In genomic region chr10:32889652-32890506, GRCm38 (mm10) we compare ENCODE assay signal across 8 mouse cellular contexts. TPM values are rescaled to one million over a fixed set of nuclear protein-coding genes. Genes with fewer than 3 reads are reported as not detected.
DNase-seq lines count a peak whose midpoint lies in the region; ATAC-seq lines count a peak whose summit lies in the region.

Nkain2 (minus strand) TSS chr10:32890462.

- H3K4me1 ChIP-seq in embryonic facial prominence, embryonic 12.5 days: peaks cover 4% of the 10 kb centered on the region; the same call in 1 of the 2 replicates
- peaks cover 3% of the 10 kb centered on the region; the same call in 1 of the 2 replicates for H3K4me1 ChIP-seq in kidney, embryonic 16.5 days (ENCODE audit: insufficient read depth, low read length)
- 0 out of 2 replicates have a peak, but pooled peaks cover 2% of the 10 kb centered on the region for H3K4me1 ChIP-seq in limb, embryonic 13.5 days
- H3K4me1 ChIP-seq in neural tube, embryonic 15.5 days: peaks cover 5% of the 10 kb centered on the region; the same call in 1 of the 2 replicates

- H3K9me3 ChIP-seq in embryonic facial prominence, embryonic 12.5 days: no peaks in the 10 kb centered on the region
- no peaks in the 10 kb centered on the region for H3K9me3 ChIP-seq in kidney, embryonic 16.5 days (ENCODE audit: low read length)
- no peaks in the 10 kb centered on the region for H3K9me3 ChIP-seq in limb, embryonic 13.5 days
- no peaks in the 10 kb centered on the region for H3K9me3 ChIP-seq in neural tube, embryonic 15.5 days (replicated peaks)

- H3K9ac ChIP-seq in embryonic facial prominence, embryonic 12.5 days: peak within 1 kb of the TSS; percentile 74
- peak within 1 kb of the TSS; percentile 74 for H3K9ac ChIP-seq in kidney, embryonic 16.5 days (replicated peaks; ENCODE audit: low read length)
- peak within 1 kb of the TSS; percentile 79 for H3K9ac ChIP-seq in limb, embryonic 13.5 days
- peak within 1 kb of the TSS; percentile 91 for H3K9ac ChIP-seq in neural tube, embryonic 15.5 days (replicated peaks)

- H3K4me2 ChIP-seq in embryonic facial prominence, embryonic 12.5 days (replicated peaks): peak within 1 kb of the TSS; percentile 97
- H3K4me2 ChIP-seq in kidney, embryonic 16.5 days (replicated peaks; ENCODE audit: low read depth, low read length): peak within 1 kb of the TSS; percentile 98
- H3K4me2 ChIP-seq in limb, embryonic 13.5 days (replicated peaks): peak within 1 kb of the TSS; percentile 92
- H3K4me2 ChIP-seq in neural tube, embryonic 15.5 days: peak within 1 kb of the TSS; percentile 77

- H3K36me3 ChIP-seq in embryonic facial prominence, embryonic 12.5 days: no peaks in the 10 kb centered on the region
- no peaks in the 10 kb centered on the region for H3K36me3 ChIP-seq in kidney, embryonic 16.5 days (ENCODE audit: insufficient read depth, low read length)
- no peaks in the 10 kb centered on the region for H3K36me3 ChIP-seq in limb, embryonic 13.5 days
- H3K36me3 ChIP-seq in neural tube, embryonic 15.5 days: no peaks in the 10 kb centered on the region

- peak; percentile 5 to 59 for DNase-seq in adrenal gland, adult (ENCODE audit: inconsistent age in 2 of 2, low spot score in 1 of 2)
- no peak for DNase-seq in adrenal gland, adult 8-10 months
- DNase-seq in heart, adult 9 months (ENCODE audit: low spot score in 2 of 2): peak; percentile 13
- peak; percentile 19 to 59 for DNase-seq in urinary bladder, postnatal 4 days (ENCODE audit: low spot score in 2 of 2)

- peak within 1 kb of the TSS; percentile 78 for H3K4me3 ChIP-seq in embryonic facial prominence, embryonic 12.5 days
- H3K4me3 ChIP-seq in kidney, embryonic 16.5 days (ENCODE audit: low read length): peak within 1 kb of the TSS; percentile 74
- peak within 1 kb of the TSS; percentile 72 for H3K4me3 ChIP-seq in limb, embryonic 13.5 days
- H3K4me3 ChIP-seq in neural tube, embryonic 15.5 days (replicated peaks): peak within 1 kb of the TSS; percentile 90

- 0 out of 2 replicates have a peak within 1 kb of the TSS, but pooled peaks have one; percentile 7 for H3K27ac ChIP-seq in embryonic facial prominence, embryonic 12.5 days
- H3K27ac ChIP-seq in kidney, embryonic 16.5 days (ENCODE audit: low read length): no peak within 1 kb of the TSS
- H3K27ac ChIP-seq in limb, embryonic 13.5 days: no peak within 1 kb of the TSS
- peak within 1 kb of the TSS; percentile 90 for H3K27ac ChIP-seq in neural tube, embryonic 15.5 days (replicated peaks)

- H3K27me3 ChIP-seq in embryonic facial prominence, embryonic 12.5 days: peaks cover 15% of the 10 kb centered on the region
- peaks cover 7% of the 10 kb centered on the region; the same call in 1 of the 2 replicates for H3K27me3 ChIP-seq in kidney, embryonic 16.5 days (ENCODE audit: insufficient read depth, low read length)
- H3K27me3 ChIP-seq in limb, embryonic 13.5 days: peaks cover 33% of the 10 kb centered on the region
- no peaks in the 10 kb centered on the region for H3K27me3 ChIP-seq in neural tube, embryonic 15.5 days (replicated peaks)

- peak; percentile 69 for ATAC-seq in embryonic facial prominence, embryonic 12.5 days (ENCODE audit: insufficient number of reproducible peaks, insufficient read depth, low FRiP score, low TSS enrichment)
- peak; percentile 84 for ATAC-seq in kidney, embryonic 16.5 days (ENCODE audit: low FRiP score, low TSS enrichment)
- ATAC-seq in limb, embryonic 13.5 days (ENCODE audit: low FRiP score, low read depth): peak; percentile 70
- peak; percentile 89 for ATAC-seq in neural tube, embryonic 15.5 days (ENCODE audit: low FRiP score)

- under 1% methylated on average over 72 of the region's 81 CpGs for WGBS in embryonic facial prominence, embryonic 12.5 days
- under 1% methylated on average over 74 of the region's 81 CpGs for WGBS in kidney, embryonic 16.5 days
- WGBS in limb, embryonic 13.5 days: under 1% methylated on average over 60 of the region's 81 CpGs
- under 1% methylated on average over 67 of the region's 81 CpGs for WGBS in neural tube, embryonic 15.5 days

RNA-seq across cellular contexts. Expression of gene Nkain2, which starts in this region (rescaled TPM):
- total RNA-seq in adrenal gland, adult 8-10 months (2022): 1 to 10 TPM in 1 of 4 experiments, under 1 TPM in 2, not detected in 1; 0.17 to 3.4 (median 0.27) TPM
- polyA plus RNA-seq in embryonic facial prominence, embryonic 12.5 days (2016; fragmentation: Nextera tagmentation; extraction: Ambion mirVana): 0.46 and 1.7 TPM in 2 replicates
- 0.24 and 0.64 TPM in 2 replicates for polyA plus RNA-seq in kidney, embryonic 16.5 days (2015; fragmentation: Nextera tagmentation; extraction: Ambion mirVana)
- polyA plus RNA-seq in limb, embryonic 13.5 days (2015; fragmentation: Nextera tagmentation; extraction: Ambion mirVana): 0.51 and 1.1 TPM in 2 replicates
- polyA plus RNA-seq in neural tube, embryonic 15.5 days (2015; fragmentation: Nextera tagmentation; extraction: Ambion mirVana): 14.9 and 16.6 TPM in 2 replicates

Comparison
In these comparisons a context has a peak if more than half of its experiments do, and no peak if none do; other contexts are left out.
1. Peak in ATAC-seq, H3K4me3 ChIP-seq, H3K9ac ChIP-seq and H3K4me2 ChIP-seq in kidney, embryonic 16.5 days; RNA of the gene not detected or under 1 TPM.
2. H3K27ac ChIP-seq: peak in embryonic facial prominence, embryonic 12.5 days (single experiment) and neural tube, embryonic 15.5 days (single experiment); none in kidney, embryonic 16.5 days (single experiment) and limb, embryonic 13.5 days (single experiment).
3. Peak in every context shown above with its lines, with median percentiles within 50 percentile points of each other: ATAC-seq, H3K4me2 ChIP-seq, H3K4me3 ChIP-seq and H3K9ac ChIP-seq.